Mouse (Mus musculus) right cerebral cortex, adult 18-20 months (tissue): Measurements from ENCODE around the gene Fam149b.

Source experiments
- DNase-seq: peaks from one replicate; pipeline ENCODE4 v3.0.0; 2022; ENCODE audit warnings: mixed read lengths

Fam149b gene

GRCm38 (mm10) chr14:20392326-20392725 is 44.4 kb downstream of the Fam149b start:
- DNase-seq: no peak

- DNase-seq: peak; percentile 97
These were observed 45.4 kb downstream of the Fam149b start, which contains the start of gene Mrps16 for GRCm38 (mm10) chr14:20393205-20393913. Gene Mrps16, minus strand, starts transcription at chr14:20393634.

GRCm38 (mm10) chr14:20397220-20397619 is 49.3 kb downstream of the Fam149b start:
- DNase-seq: no peak

- no peak for DNase-seq
These were observed 50.9 kb downstream of the Fam149b start for GRCm38 (mm10) chr14:20398864-20399263.

GRCm38 (mm10) chr14:20400071-20400470 is 52.1 kb downstream of the Fam149b start:
- peak; percentile 45 for DNase-seq

GRCm38 (mm10) chr14:20422257-20422656 is 74.3 kb downstream of the Fam149b start:
- no peak for DNase-seq

GRCm38 (mm10) chr14:20423046-20423445 is 75.1 kb downstream of the Fam149b start:
- DNase-seq: no peak

GRCm38 (mm10) chr14:20428593-20428992 is 80.6 kb downstream of the Fam149b start:
- no peak for DNase-seq

- DNase-seq: no peak
These were observed 81.9 kb downstream of the Fam149b start for GRCm38 (mm10) chr14:20429833-20430232.

GRCm38 (mm10) chr14:20431726-20432125 is 83.8 kb downstream of the Fam149b start:
- no peak for DNase-seq

- peak; percentile 30 for DNase-seq
These were observed 84.5 kb downstream of the Fam149b start for GRCm38 (mm10) chr14:20432420-20432819.
